Mouse (Mus musculus) cortical plate, adult 2 months (tissue): ENCODE data around the gene Tlcd2.

Experiments used
- CTCF ChIP-seq: fragments of 200-500 bp; IDR thresholded peaks from 2 replicates; pipeline ENCODE4 v1.5.1; 2011; ENCODE audit warnings: mild to moderate bottlenecking, control low read depth, low read length; ENCODE audit not compliant: insufficient read depth; ENCODE audit errors: extremely low read depth
- POLR2A ChIP-seq: fragments of 200-500 bp; IDR thresholded peaks from 2 replicates; pipeline ENCODE4 v1.6.1; 2011; ENCODE audit warnings: mild to moderate bottlenecking, low read length, control low read depth; ENCODE audit not compliant: insufficient read depth; ENCODE audit errors: extremely low read depth

- TF ChIP-seq CTCF (no peak), POLR2A (no peak)
Observed at GRCm38 (mm10) chr11:75459141-75459711, 2.3 kb upstream of the Tlcd2 start.
